Mouse (Mus musculus): ENCODE data around the gene Prpf19. TPM values are rescaled to one million over a fixed set of nuclear protein-coding genes. Genes with fewer than 3 reads are reported as not detected.

Gene Prpf19
- polyA plus RNA-seq (2011; ENCODE audit: insufficient read depth, insufficient read length, low replicate concordance, missing spikeins): 24.2 and 58.3 TPM in 2 replicates

DNA sequence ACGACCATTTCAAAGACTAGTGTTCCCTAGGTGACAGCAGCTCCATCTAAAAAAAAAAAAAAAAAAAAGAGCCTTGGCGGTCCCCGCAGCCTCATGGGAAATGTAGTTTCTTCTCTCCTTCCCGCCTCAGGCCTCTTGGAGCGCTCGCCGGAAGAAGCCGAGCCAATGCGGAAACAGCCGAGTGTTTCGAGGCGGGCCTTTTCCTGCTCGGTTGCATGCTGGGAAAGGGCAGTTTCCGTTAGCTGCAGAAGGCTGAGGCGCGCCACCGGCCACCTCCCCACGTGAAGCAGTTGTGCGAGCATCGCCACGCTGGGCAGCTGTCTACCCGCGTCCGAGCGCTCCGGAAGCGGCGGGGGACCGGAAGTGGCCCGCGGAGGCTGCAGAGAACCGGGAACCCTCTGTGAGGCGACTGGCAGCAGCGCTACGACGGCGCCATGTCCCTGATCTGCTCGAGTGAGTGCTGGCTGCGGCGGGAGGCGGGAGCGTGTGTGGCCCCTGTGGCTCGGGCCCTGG is at the start of gene Prpf19:
Gene Prpf19 (plus strand): TSS at position 216 of the 513 bp plus-strand sequence.
- no peaks in the 10 kb centered on the region for H3K4me1 ChIP-seq (ENCODE audit: control insufficient read depth, insufficient read depth, low read length)
- under 1% methylated on average over 43 of the region's 43 CpGs for WGBS
- H3K27ac ChIP-seq (ENCODE audit: control insufficient read depth, insufficient read depth, low read depth, low read length, poor library complexity): peak within 1 kb of the TSS; percentile 87
- TF ChIP-seq CTCF (IDR thresholded peaks at IDR 0.05; ENCODE audit: control insufficient read depth, insufficient read depth, low read length): no peak
- TF ChIP-seq POLR2A (IDR thresholded peaks at IDR 0.05; ENCODE audit: borderline replicate concordance, control insufficient read depth, low read depth, low read length): peak; percentile 77; the same call in 1 of the 2 replicates
- H3K4me3 ChIP-seq (replicated peaks; ENCODE audit: control insufficient read depth, low read depth, low read length): peak within 1 kb of the TSS; percentile 80

DNA sequence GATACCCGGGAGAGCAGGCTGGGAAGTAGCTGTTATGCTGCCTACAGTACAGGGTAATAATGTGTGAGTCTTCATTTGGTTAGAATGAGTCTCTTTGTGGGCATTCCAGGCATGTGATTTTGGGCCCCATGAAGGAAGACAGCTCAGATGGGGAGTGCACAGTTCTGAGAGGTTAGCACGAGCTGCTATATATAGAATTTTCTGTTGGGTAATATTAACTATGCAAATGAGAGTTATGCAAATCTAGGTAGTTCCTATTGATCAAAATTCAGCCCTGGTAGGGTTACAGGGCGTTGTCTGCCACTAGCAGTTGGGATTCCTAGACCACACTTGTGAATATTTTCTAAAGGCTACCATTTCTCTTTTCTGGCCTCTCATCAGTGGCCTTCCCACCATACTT is 49.6 kb upstream of the Prpf19 start:
- Histone ChIP-seq H3K27ac (ENCODE audit: control insufficient read depth, insufficient read depth, low read depth, low read length, poor library complexity) (peak overlapping the region; percentile 30; the same call in 1 of the 2 replicates), H3K4me3 (replicated peaks; ENCODE audit: control insufficient read depth, low read depth, low read length) (no peak overlapping the region), H3K4me1 (ENCODE audit: control insufficient read depth, insufficient read depth, low read length) (peaks cover 4% of the 10 kb centered on the region; the same call in 1 of the 2 replicates)
- TF ChIP-seq POLR2A (IDR thresholded peaks at IDR 0.05; ENCODE audit: borderline replicate concordance, control insufficient read depth, low read depth, low read length) (no peak), CTCF (IDR thresholded peaks at IDR 0.05; ENCODE audit: control insufficient read depth, insufficient read depth, low read length) (no peak)
- WGBS: 48% methylated on average over 3 of the region's 3 CpGs

DNA sequence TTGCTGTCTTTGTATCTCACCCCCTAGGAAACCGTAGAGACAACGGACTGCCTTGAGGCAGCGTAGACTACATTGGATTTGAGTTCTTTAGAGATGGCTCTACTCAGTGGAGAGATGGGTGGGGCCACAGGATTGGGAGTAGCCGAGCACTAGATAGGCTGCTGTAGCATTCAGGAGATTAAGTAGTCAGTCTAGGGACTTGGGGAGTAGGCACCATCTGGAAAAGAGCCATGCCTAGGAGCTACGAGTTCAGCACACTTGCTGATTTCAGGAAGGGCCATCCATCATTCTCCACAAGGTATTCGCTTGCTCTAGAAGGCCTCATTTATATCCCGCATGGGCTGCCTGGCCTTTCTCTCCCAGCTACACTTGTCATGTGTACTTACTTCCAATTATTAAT is 48.9 kb upstream of the Prpf19 start:
- TF ChIP-seq CTCF (IDR thresholded peaks at IDR 0.05; ENCODE audit: control insufficient read depth, insufficient read depth, low read length) (no peak), POLR2A (IDR thresholded peaks at IDR 0.05; ENCODE audit: borderline replicate concordance, control insufficient read depth, low read depth, low read length) (no peak)
- Histone ChIP-seq H3K4me1 (ENCODE audit: control insufficient read depth, insufficient read depth, low read length) (peaks cover 4% of the 10 kb centered on the region; the same call in 1 of the 2 replicates), H3K27ac (ENCODE audit: control insufficient read depth, insufficient read depth, low read depth, low read length, poor library complexity) (no peak overlapping the region), H3K4me3 (replicated peaks; ENCODE audit: control insufficient read depth, low read depth, low read length) (no peak overlapping the region)
- whole genome bisulfite sequencing: 82% methylated on average over 7 of the region's 7 CpGs

DNA sequence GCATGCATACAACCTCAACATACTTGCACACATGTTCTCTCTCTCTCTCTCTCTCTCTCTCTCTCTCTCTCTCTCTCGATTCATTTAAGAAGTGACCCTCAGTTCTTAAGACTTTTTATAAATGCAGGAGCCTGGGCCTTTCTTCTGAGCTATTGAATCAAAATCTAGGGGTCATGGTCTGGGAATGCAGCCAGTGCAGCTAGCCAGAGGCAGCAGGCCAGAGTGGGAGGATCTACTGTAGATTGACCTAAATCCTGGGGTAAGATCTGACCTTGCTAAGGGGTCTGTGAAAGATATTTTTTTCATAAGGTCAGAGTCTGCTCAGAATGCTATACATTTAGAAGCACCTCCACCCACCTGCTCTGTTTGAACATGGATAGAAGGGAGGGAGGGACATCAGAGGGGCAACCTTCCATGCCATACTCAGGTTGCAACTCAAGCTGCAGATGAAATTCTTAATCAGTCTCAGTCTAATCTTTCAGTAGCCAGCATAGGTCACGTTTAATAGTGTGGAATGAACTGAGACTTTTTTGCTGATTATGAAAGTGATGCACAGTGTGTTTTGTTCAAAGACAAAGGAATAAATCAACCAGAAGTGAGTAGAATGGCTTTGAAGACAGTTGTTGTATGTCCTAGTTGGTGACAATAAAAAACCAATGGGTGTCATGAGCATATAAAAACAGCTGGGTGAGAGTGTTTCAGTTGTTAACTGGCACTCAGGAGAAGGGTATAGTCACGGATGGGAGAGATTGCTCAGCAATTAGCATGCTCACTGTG is 47.5 kb upstream of the Prpf19 start:
- TF ChIP-seq POLR2A (IDR thresholded peaks at IDR 0.05; ENCODE audit: borderline replicate concordance, control insufficient read depth, low read depth, low read length): no peak
- TF ChIP-seq CTCF (IDR thresholded peaks at IDR 0.05; ENCODE audit: control insufficient read depth, insufficient read depth, low read length): no peak

DNA sequence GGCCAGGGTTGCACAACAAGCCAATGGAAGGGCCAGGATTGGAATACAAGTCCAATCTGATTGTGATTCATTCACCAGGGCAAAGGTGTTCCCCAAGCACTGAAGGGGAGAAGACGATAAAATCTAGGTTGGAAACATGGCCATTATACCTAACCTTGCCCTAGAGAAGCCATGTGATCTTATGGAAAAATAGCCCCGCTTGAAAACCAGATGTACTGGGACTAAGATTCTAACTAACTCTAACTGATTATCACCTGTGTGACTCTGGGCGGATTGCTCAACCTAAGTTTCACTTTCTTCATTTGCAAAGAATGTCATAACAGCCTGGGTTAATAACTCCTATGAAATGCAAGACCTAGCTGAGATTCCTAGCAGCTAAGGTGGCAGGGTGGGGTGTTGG is 39.6 kb upstream of the Prpf19 start:
- TF ChIP-seq POLR2A (IDR thresholded peaks at IDR 0.05; ENCODE audit: borderline replicate concordance, control insufficient read depth, low read depth, low read length) (no peak), CTCF (IDR thresholded peaks at IDR 0.05; ENCODE audit: control insufficient read depth, insufficient read depth, low read length) (no peak)
- H3K27ac ChIP-seq (ENCODE audit: control insufficient read depth, insufficient read depth, low read depth, low read length, poor library complexity): no peak overlapping the region
- H3K4me3 ChIP-seq (replicated peaks; ENCODE audit: control insufficient read depth, low read depth, low read length): no peak overlapping the region
- WGBS: 68% methylated on average over 3 of the region's 3 CpGs
- H3K4me1 ChIP-seq (ENCODE audit: control insufficient read depth, insufficient read depth, low read length): no peaks in the 10 kb centered on the region; the same call in 1 of the 2 replicates

More for the DNA sequence above, 47.5 kb upstream of the Prpf19 start:
- peaks cover 3% of the 10 kb centered on the region; the same call in 1 of the 2 replicates for H3K4me1 ChIP-seq (ENCODE audit: control insufficient read depth, insufficient read depth, low read length)
- WGBS: 74% methylated on average over 3 of the region's 3 CpGs
- H3K27ac ChIP-seq (ENCODE audit: control insufficient read depth, insufficient read depth, low read depth, low read length, poor library complexity): no peak overlapping the region
- H3K4me3 ChIP-seq (replicated peaks; ENCODE audit: control insufficient read depth, low read depth, low read length): no peak overlapping the region

DNA sequence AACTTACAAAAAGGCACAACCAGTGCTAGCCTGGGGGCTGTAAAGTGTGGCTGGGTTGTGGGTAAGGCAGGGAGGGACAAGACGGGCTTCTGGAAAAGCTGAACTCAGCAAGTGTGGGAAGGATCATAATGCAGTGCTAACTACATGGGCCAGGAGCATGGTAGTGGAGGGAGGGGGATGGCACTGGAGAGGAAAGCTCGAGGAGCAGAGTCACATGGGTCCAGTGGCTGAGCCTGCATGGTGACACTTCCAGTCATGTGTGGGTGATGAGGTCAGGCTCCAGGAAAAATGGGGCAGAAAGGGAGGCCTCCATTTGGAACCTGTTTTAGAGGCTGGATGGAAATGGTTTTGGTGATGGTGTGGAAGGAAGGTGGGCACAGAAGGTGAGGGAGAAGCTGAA is 38.5 kb upstream of the Prpf19 start:
- WGBS: 49% methylated on average over 2 of the region's 2 CpGs
- Histone ChIP-seq H3K4me3 (replicated peaks; ENCODE audit: control insufficient read depth, low read depth, low read length) (no peak overlapping the region), H3K27ac (ENCODE audit: control insufficient read depth, insufficient read depth, low read depth, low read length, poor library complexity) (no peak overlapping the region), H3K4me1 (ENCODE audit: control insufficient read depth, insufficient read depth, low read length) (no peaks in the 10 kb centered on the region; the same call in 1 of the 2 replicates)
- TF ChIP-seq CTCF (IDR thresholded peaks at IDR 0.05; ENCODE audit: control insufficient read depth, insufficient read depth, low read length) (no peak), POLR2A (IDR thresholded peaks at IDR 0.05; ENCODE audit: borderline replicate concordance, control insufficient read depth, low read depth, low read length) (no peak)

DNA sequence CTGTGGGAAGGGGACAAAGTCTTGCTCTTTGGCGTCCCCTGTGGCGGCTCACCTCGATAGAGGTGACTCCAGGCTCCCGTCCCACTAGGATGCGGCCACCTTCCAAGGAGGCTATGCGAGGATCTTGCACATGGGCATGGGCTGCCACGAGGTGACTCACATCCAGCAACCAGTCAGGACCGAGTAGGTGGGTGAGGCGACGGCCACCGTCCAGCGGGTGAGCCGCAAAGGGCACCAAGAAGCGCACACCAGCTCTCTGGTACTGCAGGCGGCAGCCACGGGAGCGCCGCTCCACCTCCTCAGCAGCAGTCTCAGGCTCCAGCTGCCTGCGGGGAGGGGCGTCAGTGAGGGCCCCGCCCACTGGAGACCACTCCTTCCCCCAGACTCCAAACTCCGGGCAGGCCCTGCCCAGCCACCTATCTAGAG is 34.9 kb upstream of the Prpf19 start:
- H3K4me3 ChIP-seq (replicated peaks; ENCODE audit: control insufficient read depth, low read depth, low read length): no peak overlapping the region
- 87% methylated on average over 22 of the region's 22 CpGs for WGBS
- H3K4me1 ChIP-seq (ENCODE audit: control insufficient read depth, insufficient read depth, low read length): no peaks in the 10 kb centered on the region
- TF ChIP-seq POLR2A (IDR thresholded peaks at IDR 0.05; ENCODE audit: borderline replicate concordance, control insufficient read depth, low read depth, low read length): no peak
- TF ChIP-seq CTCF (IDR thresholded peaks at IDR 0.05; ENCODE audit: control insufficient read depth, insufficient read depth, low read length): no peak
- H3K27ac ChIP-seq (ENCODE audit: control insufficient read depth, insufficient read depth, low read depth, low read length, poor library complexity): no peak overlapping the region

DNA sequence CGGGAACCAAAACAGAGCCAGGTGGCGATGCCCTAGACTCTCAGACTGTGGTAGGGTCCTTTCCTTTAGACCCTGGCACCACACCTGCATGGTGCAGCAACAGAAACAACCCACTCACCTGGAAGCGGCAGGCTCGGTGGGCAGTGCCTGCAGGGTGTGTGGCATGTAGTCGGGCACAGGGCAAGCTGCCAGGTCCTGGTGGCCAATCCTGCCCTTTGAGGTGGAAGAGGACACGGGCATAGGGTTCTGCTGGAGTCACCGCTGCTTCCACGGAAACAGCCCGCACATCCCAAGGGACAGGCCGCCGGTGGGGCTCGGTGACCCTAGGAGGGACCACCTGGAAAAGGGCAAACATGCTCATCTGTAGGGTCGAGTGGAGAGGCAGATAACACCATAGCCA is 28.7 kb upstream of the Prpf19 start:
- TF ChIP-seq POLR2A (IDR thresholded peaks at IDR 0.05; ENCODE audit: borderline replicate concordance, control insufficient read depth, low read depth, low read length) (no peak), CTCF (IDR thresholded peaks at IDR 0.05; ENCODE audit: control insufficient read depth, insufficient read depth, low read length) (no peak)
- Histone ChIP-seq H3K4me3 (replicated peaks; ENCODE audit: control insufficient read depth, low read depth, low read length) (no peak overlapping the region), H3K27ac (ENCODE audit: control insufficient read depth, insufficient read depth, low read depth, low read length, poor library complexity) (no peak overlapping the region), H3K4me1 (ENCODE audit: control insufficient read depth, insufficient read depth, low read length) (no peaks in the 10 kb centered on the region; the same call in 1 of the 2 replicates)
- WGBS: 89% methylated on average over 13 of the region's 13 CpGs
